Mouse (Mus musculus) embryonic stem cell, embryonic (primary cell): ENCODE results near the gene Mrgprb1.
"Not testable (repeated sequence)": the region's sequence is repeated elsewhere in the genome, so short reads cannot be mapped to it uniquely, and the experiment has no call there.

Experiments used
- CTCF ChIA-PET, 4 experiments: fragments of 300-600 bp in 2 of 4; fragments of 350-600 bp in 2 of 4; sonication (Branson Sonifier 250); formaldehyde crosslinking; loops; one replicate each; lab custom pipeline; 2022; ENCODE audit warnings: inconsistent platforms in 2 of 4; lab: Charles Lee
- POLR2A ChIA-PET, 4 experiments: fragments of 300-600 bp in 2 of 4; fragments of 350-600 bp in 2 of 4; sonication (Branson Sonifier 250); formaldehyde crosslinking; loops; one replicate each; lab custom pipeline; 2022; ENCODE audit warnings: antibody characterized with exemption in 4 of 4, inconsistent platforms in 1 of 4; lab: Charles Lee

The Mrgprb1 gene

GRCm38 (mm10) chr7:48456242-48456641 is at the start of gene Mrgprb1:
Gene Mrgprb1 (minus strand): TSS chr7:48456342.
- ChIA-PET CTCF (no interaction called here), POLR2A (no interaction called here)

- ChIA-PET CTCF (no interaction called here), POLR2A (no interaction called here)
These were observed 43.1 kb upstream of the Mrgprb1 start, which contains the start of gene Mrgprx2 for GRCm38 (mm10) chr7:48499221-48499620. Gene Mrgprx2 (minus strand): TSS chr7:48499321.

- ChIA-PET CTCF (interaction anchor here in 1 of 4 experiments (0.6 kb wide), 1 partner anchor 315 kb away, joined by 3 read pairs; no protein-coding TSS in a partner anchor), POLR2A (no interaction called here)
These were observed 19.6 kb downstream of the Mrgprb1 start for GRCm38 (mm10) chr7:48436581-48436980.

GRCm38 (mm10) chr7:48435936-48436335 is 20.2 kb downstream of the Mrgprb1 start:
- CTCF ChIA-PET: interaction anchor here in 1 of 4 experiments (0.6 kb wide), 1 partner anchor 315 kb away, joined by 3 read pairs; no protein-coding TSS in a partner anchor
- POLR2A ChIA-PET: not testable (repeated sequence)
